Mouse (Mus musculus) embryonic facial prominence, embryonic 11.5 days (tissue): Measurements from ENCODE around the gene Ttn. TPM values are rescaled to one million over a fixed set of nuclear protein-coding genes. Genes with fewer than 3 reads are reported as not detected.

ENCODE experiments used
- ATAC-seq: fragments of 200-750 bp; cut with Nextera tagmentation; replicated peaks from 2 replicates; pipeline ENCODE4 v1.8.0; 2017; ENCODE audit warnings: low read depth; ENCODE audit not compliant: insufficient number of reproducible peaks, low FRiP score, low TSS enrichment
- DNase-seq: peaks from one replicate; pipeline ENCODE4 v3.0.0-alpha.2; 2015; ENCODE audit warnings: low spot score
- H3K27ac ChIP-seq: fragments of 300-500 bp; sonication (generic); replicated peaks from 2 replicates; pipeline ENCODE4 v1.5.1; 2014; ENCODE audit warnings: mild to moderate bottlenecking, low read depth, low read length, control low read depth
- H3K27me3 ChIP-seq: fragments of 300-500 bp; sonication (generic); 2 replicates; pipeline ENCODE4 v1.6.1; 2014; ENCODE audit warnings: mild to moderate bottlenecking, low read length, moderate library complexity, mixed read lengths; ENCODE audit not compliant: control insufficient read depth, insufficient read depth
- H3K36me3 ChIP-seq: fragments of 300-500 bp; sonication (generic); replicated peaks from 2 replicates; pipeline ENCODE4 v1.6.1; 2014; ENCODE audit warnings: low read depth, mild to moderate bottlenecking, low read length, moderate library complexity, mixed read lengths; ENCODE audit not compliant: control insufficient read depth, insufficient read depth
- H3K4me1 ChIP-seq: fragments of 300-500 bp; sonication (generic); 2 replicates; pipeline ENCODE4 v1.6.1; 2014; ENCODE audit warnings: low read length, mixed read lengths; ENCODE audit not compliant: control insufficient read depth, insufficient read depth
- H3K4me2 ChIP-seq: fragments of 300-500 bp; sonication (generic); 2 replicates; pipeline ENCODE4 v1.6.1; 2014; ENCODE audit warnings: low read depth, mild to moderate bottlenecking, control low read depth, low read length, moderate library complexity
- H3K4me3 ChIP-seq: fragments of 300-500 bp; sonication (generic); 2 replicates; pipeline ENCODE4 v1.5.1; 2014; ENCODE audit warnings: low read depth, low read length, control low read depth
- H3K9ac ChIP-seq: fragments of 300-500 bp; sonication (generic); replicated peaks from 2 replicates; pipeline ENCODE4 v1.6.1; 2014; ENCODE audit warnings: mild to moderate bottlenecking, control low read depth, low read length
- H3K9me3 ChIP-seq: fragments of 300-500 bp; sonication (generic); replicated peaks from 2 replicates; pipeline ENCODE4 v1.6.1; 2016; ENCODE audit warnings: mild to moderate bottlenecking, low read length, inconsistent platforms, mixed read lengths; ENCODE audit not compliant: control insufficient read depth
- WGBS: fragments of 180-500 bp; shearing (Covaris S2); extraction: QIAGEN DNeasy Blood & Tissue Kit; methylation state at CpG from one replicate; pipeline ENCODE4 v1.1.7; 2014; 5-methylcytosine and 5-hydroxymethylcytosine counted together
- polyA plus RNA-seq: library from polyadenylated mRNA; unstranded; fragments of >200 nt; fragmentation: Nextera tagmentation; extraction: Ambion mirVana; gene quantifications from 2 replicates; pipeline ENCODE4 v1.2.1, GENCODE M21; 2014

The Ttn gene
- polyA plus RNA-seq, 1 experiment from 2014 or later, result 5.0 TPM

- WGBS, result 95% methylated on average over 12 of the region's 12 CpGs
- H3K9ac ChIP-seq, result no peak overlapping the region
- DNase-seq (no peak), ATAC-seq (no peak)
- H3K27me3 ChIP-seq, result no peaks in the 10 kb centered on the region
- H3K4me3 ChIP-seq, result no peak overlapping the region
- no peaks in the 10 kb centered on the region for H3K9me3 ChIP-seq
- H3K4me1 ChIP-seq, result no peaks in the 10 kb centered on the region
- no peak overlapping the region for H3K27ac ChIP-seq
- no peak overlapping the region for H3K4me2 ChIP-seq
- H3K36me3 ChIP-seq, result no peaks in the 10 kb centered on the region
Observed at GRCm38 (mm10) chr2:76784171-76784570, 198.2 kb downstream of the Ttn start.

- no peaks in the 10 kb centered on the region for H3K36me3 ChIP-seq
- no peaks in the 10 kb centered on the region for H3K9me3 ChIP-seq
- H3K9ac ChIP-seq, result no peak overlapping the region
- WGBS, result 89% methylated on average over 13 of the region's 13 CpGs
- no peaks in the 10 kb centered on the region for H3K4me1 ChIP-seq
- no peak for DNase-seq
- H3K27ac ChIP-seq, result no peak overlapping the region
- no peaks in the 10 kb centered on the region for H3K27me3 ChIP-seq
- ATAC-seq, result no peak
- no peak overlapping the region for H3K4me2 ChIP-seq
- no peak overlapping the region for H3K4me3 ChIP-seq
Observed at GRCm38 (mm10) chr2:76780792-76781191, 201.6 kb downstream of the Ttn start.

GRCm38 (mm10) chr2:76769831-76770230 is 212.5 kb downstream of the Ttn start:
- no peaks in the 10 kb centered on the region for H3K36me3 ChIP-seq
- no peaks in the 10 kb centered on the region for H3K9me3 ChIP-seq
- H3K4me2 ChIP-seq, result no peak overlapping the region
- no peak overlapping the region for H3K27ac ChIP-seq
- no peaks in the 10 kb centered on the region for H3K4me1 ChIP-seq
- no peaks in the 10 kb centered on the region for H3K27me3 ChIP-seq
- H3K9ac ChIP-seq, result no peak overlapping the region
- ATAC-seq (no peak), DNase-seq (no peak)
- 94% methylated on average over 10 of the region's 10 CpGs for WGBS
- no peak overlapping the region for H3K4me3 ChIP-seq

- Histone ChIP-seq H3K4me2 (no peak overlapping the region), H3K27me3 (no peaks in the 10 kb centered on the region), H3K9me3 (no peaks in the 10 kb centered on the region), H3K36me3 (no peaks in the 10 kb centered on the region), H3K27ac (no peak overlapping the region), H3K4me1 (no peaks in the 10 kb centered on the region), H3K4me3 (no peak overlapping the region), H3K9ac (no peak overlapping the region)
- WGBS, result 94% methylated on average over 12 of the region's 12 CpGs
- ATAC-seq (no peak), DNase-seq (no peak)
Observed at GRCm38 (mm10) chr2:76767231-76767630, 215.1 kb downstream of the Ttn start.

- Histone ChIP-seq H3K4me1 (no peaks in the 10 kb centered on the region), H3K9me3 (no peaks in the 10 kb centered on the region), H3K36me3 (no peaks in the 10 kb centered on the region), H3K27me3 (no peaks in the 10 kb centered on the region), H3K27ac (no peak overlapping the region), H3K9ac (no peak overlapping the region), H3K4me3 (no peak overlapping the region), H3K4me2 (no peak overlapping the region)
- DNase-seq (no peak), ATAC-seq (no peak)
- WGBS, result 92% methylated on average over 13 of the region's 13 CpGs
Observed at GRCm38 (mm10) chr2:76764526-76764925, 217.8 kb downstream of the Ttn start.

- no peaks in the 10 kb centered on the region for H3K36me3 ChIP-seq
Observed at GRCm38 (mm10) chr2:76762154-76762553, 220.2 kb downstream of the Ttn start.

GRCm38 (mm10) chr2:76756461-76756860 is 225.9 kb downstream of the Ttn start:
- 91% methylated on average over 15 of the region's 15 CpGs for WGBS
- ATAC-seq, result no peak

More at GRCm38 (mm10) chr2:76762154-76762553, 220.2 kb downstream of the Ttn start:
- Histone ChIP-seq H3K27ac (no peak overlapping the region), H3K9me3 (no peaks in the 10 kb centered on the region; the same call in 1 of the 2 replicates), H3K4me1 (no peaks in the 10 kb centered on the region), H3K9ac (no peak overlapping the region), H3K27me3 (no peaks in the 10 kb centered on the region), H3K4me2 (no peak overlapping the region), H3K4me3 (no peak overlapping the region)
- no peak for DNase-seq
- ATAC-seq, result no peak
- WGBS, result 89% methylated on average over 6 of the region's 6 CpGs

GRCm38 (mm10) chr2:76751993-76752392 is 230.4 kb downstream of the Ttn start:
- H3K4me1 ChIP-seq, result no peaks in the 10 kb centered on the region
- H3K9me3 ChIP-seq, result no peaks in the 10 kb centered on the region
- H3K4me2 ChIP-seq, result no peak overlapping the region
- 91% methylated on average over 6 of the region's 6 CpGs for WGBS
- no peak overlapping the region for H3K9ac ChIP-seq
- no peak overlapping the region for H3K27ac ChIP-seq
- no peaks in the 10 kb centered on the region for H3K36me3 ChIP-seq
- no peak for DNase-seq
- H3K4me3 ChIP-seq, result no peak overlapping the region
- ATAC-seq, result no peak
- H3K27me3 ChIP-seq, result no peaks in the 10 kb centered on the region

More at GRCm38 (mm10) chr2:76756461-76756860, 225.9 kb downstream of the Ttn start:
- Histone ChIP-seq H3K9me3 (no peaks in the 10 kb centered on the region; the same call in 1 of the 2 replicates), H3K36me3 (no peaks in the 10 kb centered on the region), H3K27me3 (no peaks in the 10 kb centered on the region), H3K4me2 (no peak overlapping the region), H3K27ac (no peak overlapping the region), H3K9ac (no peak overlapping the region), H3K4me3 (no peak overlapping the region), H3K4me1 (no peaks in the 10 kb centered on the region)
- no peak for DNase-seq
